Mouse (Mus musculus) heart, postnatal 0 days (tissue): ENCODE results near the gene Gpr149.

Source experiments
- CTCF ChIP-seq: IDR thresholded peaks from 2 replicates; pipeline ENCODE4 v1.5.1; 2016; ENCODE audit warnings: antibody characterized with exemption, control low read depth, low read depth
- EP300 ChIP-seq: IDR thresholded peaks from 2 replicates; pipeline ENCODE4 v1.6.1; 2016; ENCODE audit warnings: antibody characterized with exemption, low read depth

DNA sequence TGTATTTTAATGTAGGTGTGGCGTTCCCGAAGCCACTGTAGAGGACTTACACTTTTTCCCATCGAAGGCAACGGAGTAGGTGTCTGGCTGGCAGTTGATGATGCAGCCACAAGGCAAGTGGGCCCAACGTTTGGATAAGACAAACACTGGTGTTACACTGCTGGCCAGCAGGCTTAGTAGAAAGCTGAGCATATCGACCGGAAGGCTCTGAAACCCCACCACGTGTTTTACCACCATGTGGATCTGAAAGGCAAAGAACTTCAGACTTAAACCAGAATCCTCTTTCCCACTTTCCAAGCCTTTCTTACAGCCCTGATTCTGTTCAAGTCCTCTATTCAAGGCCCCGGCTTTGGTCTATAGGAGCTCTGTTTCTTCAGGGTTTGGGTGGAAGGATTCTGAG, 2.5 kb downstream of the Gpr149 start:
- TF ChIP-seq CTCF (no peak), EP300 (no peak)
